Mouse (Mus musculus) thymus, adult 2 months (tissue): ENCODE results near the gene Gm960.

Source experiments
- CTCF ChIP-seq: fragments of 200-500 bp; IDR thresholded peaks from 2 replicates; pipeline ENCODE4 v1.5.1; 2012; ENCODE audit warnings: mild to moderate bottlenecking, control low read depth, low read length, moderate library complexity, borderline replicate concordance; ENCODE audit not compliant: control insufficient read depth, poor library complexity, insufficient read depth; ENCODE audit errors: extremely low read depth
- POLR2A ChIP-seq: fragments of 200-500 bp; IDR thresholded peaks from 2 replicates; pipeline ENCODE4 v1.6.1; 2012; ENCODE audit warnings: mild to moderate bottlenecking, low read length, control low read depth, moderate library complexity; ENCODE audit not compliant: control insufficient read depth, poor library complexity, insufficient read depth; ENCODE audit errors: extremely low read depth

DNA sequence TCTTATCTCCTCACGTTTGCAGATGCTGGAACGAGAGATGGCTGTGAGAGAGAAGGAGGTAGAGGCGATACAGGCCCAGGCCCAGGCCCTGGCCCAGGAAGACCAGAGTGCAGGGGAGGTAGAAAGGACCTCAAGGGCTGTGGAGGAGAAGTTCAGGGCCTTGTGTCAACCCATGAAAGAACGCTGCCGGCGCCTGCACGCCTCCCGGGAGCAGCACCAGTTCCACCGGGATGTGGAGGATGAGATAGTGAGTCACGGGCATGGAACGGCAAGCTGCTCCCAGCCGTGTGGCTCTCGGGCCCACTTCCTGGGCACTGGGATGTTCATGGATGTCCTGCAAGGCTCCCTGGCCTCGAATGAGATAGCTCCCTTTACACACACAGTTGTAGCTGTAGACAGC lies 45.6 kb upstream of the Gm960 start:
- TF ChIP-seq CTCF (no peak), POLR2A (no peak)
